Mouse (Mus musculus) hindbrain, postnatal 0 days (tissue): ENCODE results near the gene Ube2v1. TPM values are rescaled to one million over a fixed set of nuclear protein-coding genes. Genes with fewer than 3 reads are reported as not detected.

Source experiments
- ATAC-seq: fragments of 200-750 bp; cut with Nextera tagmentation; 2 replicates; pipeline ENCODE4 v1.8.0; 2017; ENCODE audit warnings: mild to moderate bottlenecking, moderate TSS enrichment, moderate library complexity
- DNase-seq: peaks from one replicate; pipeline ENCODE4 v3.0.0-alpha.2; 2015; ENCODE audit warnings: low spot score
- H3K27ac ChIP-seq: fragments of 300-500 bp; sonication (generic); 2 replicates; pipeline ENCODE4 v1.5.1; 2014; ENCODE audit warnings: mild to moderate bottlenecking
- H3K27me3 ChIP-seq: fragments of 300-500 bp; sonication (generic); 2 replicates; pipeline ENCODE4 v1.6.1; 2014; ENCODE audit warnings: low read length, mixed read lengths; ENCODE audit not compliant: insufficient read depth
- H3K36me3 ChIP-seq: fragments of 300-500 bp; sonication (generic); 2 replicates; pipeline ENCODE4 v1.6.1; 2014; ENCODE audit warnings: low read length, mixed read lengths; ENCODE audit not compliant: insufficient read depth
- H3K4me1 ChIP-seq: fragments of 300-500 bp; sonication (generic); 2 replicates; pipeline ENCODE4 v1.6.1; 2014; ENCODE audit warnings: antibody characterized with exemption, low read length, mixed read lengths; ENCODE audit not compliant: insufficient read depth
- H3K4me2 ChIP-seq: fragments of 300-500 bp; sonication (generic); 2 replicates; pipeline ENCODE4 v1.6.1; 2014; ENCODE audit warnings: low read depth, mild to moderate bottlenecking, low read length, moderate library complexity, mixed read lengths
- H3K4me3 ChIP-seq: fragments of 300-500 bp; sonication (generic); 2 replicates; pipeline ENCODE4 v1.5.1; 2014; ENCODE audit warnings: low read length
- H3K9ac ChIP-seq: fragments of 300-500 bp; sonication (generic); replicated peaks from 2 replicates; pipeline ENCODE4 v1.6.1; 2014; ENCODE audit warnings: mild to moderate bottlenecking, low read length, moderate library complexity, mixed read lengths
- H3K9me3 ChIP-seq: fragments of 300-500 bp; sonication (generic); 2 replicates; pipeline ENCODE4 v1.6.1; 2016; ENCODE audit warnings: low read length, mixed read lengths
- CTCF ChIP-seq: IDR thresholded peaks from 2 replicates; pipeline ENCODE4 v1.5.1; 2016; ENCODE audit warnings: antibody characterized with exemption, control low read depth, low read depth
- WGBS: fragments of 180-500 bp; shearing (Covaris S2); extraction: QIAGEN DNeasy Blood & Tissue Kit; methylation state at CpG from one replicate; pipeline ENCODE4 v1.1.7; 2014; 5-methylcytosine and 5-hydroxymethylcytosine counted together
- polyA plus RNA-seq: library from polyadenylated mRNA; unstranded; fragments of >200 nt; fragmentation: Nextera tagmentation; extraction: Ambion mirVana; gene quantifications from 2 replicates; pipeline ENCODE4 v1.2.1, GENCODE M21; 2015
- total RNA-seq: library from RNA; depleted of rRNA; stranded (reverse); fragments of >200 nt; gene quantifications from 2 replicates; pipeline ENCODE4 v1.2.3, GENCODE M21; 2014

Gene Ube2v1
- total and polyA plus RNA-seq, 2 experiments from 2014 or later: 247 to 384 TPM

- no peaks in the 10 kb centered on the region for H3K36me3 ChIP-seq
- ATAC-seq (no peak), DNase-seq (no peak)
- 82% methylated on average over 5 of the region's 5 CpGs for WGBS
- H3K9me3 ChIP-seq: no peaks in the 10 kb centered on the region
- H3K27me3 ChIP-seq: no peaks in the 10 kb centered on the region
- no peak overlapping the region for H3K27ac ChIP-seq
- 0 out of 2 replicates have a peak, but pooled peaks cover 3% of the 10 kb centered on the region for H3K4me1 ChIP-seq
- no peak overlapping the region for H3K9ac ChIP-seq
- TF ChIP-seq CTCF: no peak
- no peak overlapping the region for H3K4me2 ChIP-seq
- no peak overlapping the region for H3K4me3 ChIP-seq
Measured at GRCm38 (mm10) chr2:167671101-167671633, 39.3 kb upstream of the Ube2v1 start.

GRCm38 (mm10) chr2:167669398-167669797, 37.5 kb upstream of the Ube2v1 start:
- no peak overlapping the region for H3K27ac ChIP-seq
- WGBS: 77% methylated on average over 4 of the region's 4 CpGs
- no peak for ATAC-seq

GRCm38 (mm10) chr2:167668426-167668825, 36.5 kb upstream of the Ube2v1 start:
- DNase-seq (no peak), ATAC-seq (no peak)
- TF ChIP-seq CTCF: no peak
- Histone ChIP-seq H3K27me3 (no peaks in the 10 kb centered on the region), H3K27ac (no peak overlapping the region), H3K36me3 (no peaks in the 10 kb centered on the region), H3K4me1 (0 out of 2 replicates have a peak, but pooled peaks cover 3% of the 10 kb centered on the region), H3K4me2 (no peak overlapping the region), H3K9me3 (no peaks in the 10 kb centered on the region), H3K9ac (no peak overlapping the region), H3K4me3 (no peak overlapping the region)
- 90% methylated on average over 5 of the region's 5 CpGs for WGBS

More at GRCm38 (mm10) chr2:167669398-167669797, 37.5 kb upstream of the Ube2v1 start:
- no peak overlapping the region for H3K9ac ChIP-seq
- H3K36me3 ChIP-seq: no peaks in the 10 kb centered on the region
- TF ChIP-seq CTCF: no peak
- no peak overlapping the region for H3K4me2 ChIP-seq
- H3K4me3 ChIP-seq: no peak overlapping the region
- H3K9me3 ChIP-seq: no peaks in the 10 kb centered on the region
- no peaks in the 10 kb centered on the region for H3K27me3 ChIP-seq
- no peak for DNase-seq
- 0 out of 2 replicates have a peak, but pooled peaks cover 3% of the 10 kb centered on the region for H3K4me1 ChIP-seq

DNA sequence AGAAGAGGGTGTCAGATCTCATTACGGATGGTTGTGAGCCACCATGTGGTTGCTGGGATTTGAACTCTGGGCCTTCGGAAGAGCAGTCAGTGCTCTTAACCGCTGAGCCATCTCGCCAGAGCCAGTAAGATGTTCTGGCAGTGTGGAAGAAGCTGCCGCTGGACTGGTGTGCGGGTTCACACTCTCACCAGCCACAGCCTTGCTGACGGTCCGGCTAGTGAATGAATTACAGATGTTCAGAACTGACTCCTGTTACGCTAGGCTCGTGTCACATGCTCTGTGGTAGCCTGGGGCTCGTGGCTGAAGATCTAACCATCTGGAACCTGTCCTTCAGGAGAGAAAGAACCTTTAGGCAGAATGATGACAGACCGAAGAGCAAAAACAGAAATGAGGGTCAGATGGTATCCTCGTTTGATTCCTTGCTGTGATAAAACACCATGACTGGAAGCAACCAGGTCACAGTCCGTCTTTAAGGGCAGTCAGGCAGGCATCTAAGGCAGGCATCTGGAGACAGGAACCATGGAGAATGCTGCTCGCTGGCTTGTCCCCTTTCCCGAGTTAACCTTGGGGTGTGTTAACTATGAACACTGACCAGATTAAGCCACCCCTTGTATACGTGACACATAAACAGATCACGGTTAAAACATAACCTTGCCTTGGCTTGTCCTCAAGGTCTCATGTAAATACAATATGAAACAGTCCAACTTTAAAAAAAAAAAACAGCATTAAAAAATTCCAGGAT, 34.2 kb upstream of the Ube2v1 start:
- no peak for TF ChIP-seq CTCF

GRCm38 (mm10) chr2:167662713-167663112, 30.8 kb upstream of the Ube2v1 start:
- Histone ChIP-seq H3K4me2 (no peak overlapping the region), H3K4me3 (no peak overlapping the region), H3K36me3 (no peaks in the 10 kb centered on the region), H3K9ac (no peak overlapping the region), H3K9me3 (no peaks in the 10 kb centered on the region), H3K4me1 (peaks cover 18% of the 10 kb centered on the region; the same call in 1 of the 2 replicates), H3K27ac (no peak overlapping the region), H3K27me3 (no peaks in the 10 kb centered on the region)
- DNase-seq (no peak), ATAC-seq (no peak)
- TF ChIP-seq CTCF: no peak
- WGBS: 55% methylated on average over 6 of the region's 6 CpGs

More for the DNA sequence above, 34.2 kb upstream of the Ube2v1 start:
- H3K36me3 ChIP-seq: no peaks in the 10 kb centered on the region
- 83% methylated on average over 18 of the region's 18 CpGs for WGBS
- DNase-seq (no peak), ATAC-seq (no peak)
- no peak overlapping the region for H3K4me2 ChIP-seq
- H3K27me3 ChIP-seq: no peaks in the 10 kb centered on the region
- H3K4me1 ChIP-seq: peaks cover 6% of the 10 kb centered on the region; the same call in 1 of the 2 replicates
- H3K27ac ChIP-seq: no peak overlapping the region
- no peaks in the 10 kb centered on the region for H3K9me3 ChIP-seq
- H3K9ac ChIP-seq: no peak overlapping the region
- H3K4me3 ChIP-seq: no peak overlapping the region

DNA sequence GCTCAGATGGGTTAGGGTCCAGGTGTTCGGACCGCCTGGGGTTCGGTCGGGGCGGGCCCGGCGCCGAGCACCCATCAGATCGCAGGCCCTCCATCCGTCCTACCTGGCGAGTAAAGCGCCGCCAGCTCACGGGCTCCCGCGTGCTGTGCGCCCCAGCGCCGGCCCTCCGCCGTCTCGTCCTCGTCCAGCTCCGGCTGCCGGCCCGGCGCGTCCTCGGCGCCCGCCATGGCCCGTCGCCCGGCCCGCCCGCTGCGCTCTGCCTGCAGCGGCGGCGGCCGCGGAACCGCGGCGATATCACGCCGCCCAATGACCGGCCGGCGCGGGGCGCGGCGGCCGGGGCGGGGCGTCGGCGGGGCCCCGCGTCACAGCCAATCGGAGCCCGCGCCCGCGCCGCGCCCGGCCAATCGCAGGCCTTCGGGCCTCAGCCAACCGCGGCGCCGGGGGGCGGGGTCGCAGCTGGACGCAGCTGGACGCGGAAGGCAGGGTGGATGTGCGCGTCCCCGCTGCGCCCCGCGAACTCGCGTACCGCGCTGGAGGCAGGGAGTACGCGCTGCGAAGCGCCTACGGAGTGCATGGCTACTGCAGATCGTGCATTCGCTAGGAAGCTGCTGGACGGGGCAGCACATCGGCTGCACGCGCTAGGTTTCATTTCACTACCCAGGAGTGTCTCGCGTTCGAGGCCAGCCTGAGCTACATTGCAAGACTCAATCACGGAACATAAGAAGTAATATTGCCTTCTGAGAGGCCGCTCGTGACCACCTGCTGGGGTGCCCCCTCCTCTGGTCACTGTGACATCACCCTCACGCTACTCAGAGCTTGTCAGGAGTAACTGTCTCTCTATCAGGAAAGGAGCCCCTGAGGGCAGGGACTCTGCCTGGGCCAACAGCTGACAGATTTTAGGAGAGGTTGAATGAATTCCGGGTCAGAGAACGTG, 29.6 kb upstream of the Ube2v1 start, which contains the start of gene Gm20431:
TSS of gene Gm20431 (minus strand) at position 227 of the 934 bp plus-strand sequence.
- peaks cover 18% of the 10 kb centered on the region; the same call in 1 of the 2 replicates for H3K4me1 ChIP-seq
- H3K9me3 ChIP-seq: no peaks in the 10 kb centered on the region
- under 1% methylated on average over 83 of the region's 110 CpGs for WGBS
- peak within 1 kb of the TSS; percentile 84 for H3K9ac ChIP-seq
- no peaks in the 10 kb centered on the region for H3K27me3 ChIP-seq
- H3K4me2 ChIP-seq: peak within 1 kb of the TSS; percentile 83
- peak within 1 kb of the TSS; percentile 72 for H3K4me3 ChIP-seq
- H3K27ac ChIP-seq: peak within 1 kb of the TSS; percentile 72
- no peak for TF ChIP-seq CTCF
- no peaks in the 10 kb centered on the region for H3K36me3 ChIP-seq
- DNase-seq (peak; percentile 97), ATAC-seq (peak; percentile 94)
